ENCODE assay signal across 9 mouse cellular contexts in the genomic region with DNA sequence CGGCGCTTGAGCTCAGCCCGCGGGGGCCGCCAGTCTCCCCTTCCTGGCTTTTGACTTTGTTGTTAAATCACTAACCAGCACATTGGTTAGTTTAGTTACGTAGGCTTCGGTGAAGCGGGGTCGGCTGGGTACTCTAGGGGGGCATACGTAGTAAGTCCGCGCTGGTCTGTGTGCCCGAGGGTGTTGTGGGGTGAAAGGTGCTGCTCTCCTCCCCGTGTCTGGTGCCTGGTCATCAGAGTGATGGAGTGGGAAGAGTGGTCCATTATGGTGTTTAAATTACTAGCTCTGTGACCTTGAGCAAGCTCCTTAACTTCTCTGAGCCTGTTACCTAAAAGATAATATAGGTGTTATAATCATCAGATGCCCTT. TPM values are rescaled to one million over a fixed set of nuclear protein-coding genes. Genes with fewer than 3 reads are reported as not detected.
DNase-seq lines count a peak whose midpoint lies in the region; ATAC-seq lines count a peak whose summit lies in the region.
"Had no signal": no experiment of that assay in that cellular context is flagged by ENCODE, and none has a peak within 500 bp of the region (broad histone marks: within the 10 kb centered on the region; RNA-seq: fewer than 3 reads in every experiment).

No protein-coding gene starts in this region.

- no peak for DNase-seq in kidney, adult 11 months
- no peak for DNase-seq in embryonic facial prominence, embryonic 11.5 days (ENCODE audit: low spot score)
- DNase-seq in adrenal gland, adult 8-10 months, result no peak
- no peak for DNase-seq in layer of hippocampus, adult 9-11 months

- H3K4me2 ChIP-seq in kidney, embryonic 16.5 days (replicated peaks; ENCODE audit: low read depth, low read length), result peak overlapping the region; percentile 90
- H3K4me2 ChIP-seq in embryonic facial prominence, embryonic 11.5 days (ENCODE audit: low read depth, low read length), result peak overlapping the region; percentile 100
- H3K4me2 ChIP-seq in hindbrain, embryonic 16.5 days (ENCODE audit: low read length), result peak overlapping the region; percentile 100
- H3K4me2 ChIP-seq in midbrain, embryonic 15.5 days, result peak overlapping the region; percentile 97

- peak overlapping the region; percentile 67 for H3K4me3 ChIP-seq in kidney, embryonic 16.5 days (ENCODE audit: low read length)
- peak overlapping the region; percentile 68 for H3K4me3 ChIP-seq in embryonic facial prominence, embryonic 11.5 days (ENCODE audit: low read depth, low read length)
- peak overlapping the region; percentile 59 for H3K4me3 ChIP-seq in hindbrain, embryonic 16.5 days (ENCODE audit: low read length)
- peak overlapping the region; percentile 59 for H3K4me3 ChIP-seq in midbrain, embryonic 15.5 days

- WGBS in kidney, embryonic 16.5 days, result under 1% methylated on average over 14 of the region's 14 CpGs
- under 1% methylated on average over 14 of the region's 14 CpGs for WGBS in embryonic facial prominence, embryonic 11.5 days
- 0% methylated on average over 14 of the region's 14 CpGs for WGBS in hindbrain, embryonic 16.5 days
- under 1% methylated on average over 14 of the region's 14 CpGs for whole genome bisulfite sequencing in midbrain, embryonic 15.5 days

- no peaks in the 10 kb centered on the region for H3K9me3 ChIP-seq in kidney, embryonic 16.5 days (ENCODE audit: low read length)
- H3K9me3 ChIP-seq in embryonic facial prominence, embryonic 11.5 days (replicated peaks; ENCODE audit: control insufficient read depth, low read length), result no peaks in the 10 kb centered on the region
- H3K9me3 ChIP-seq in hindbrain, embryonic 16.5 days (ENCODE audit: control insufficient read depth, low read length), result no peaks in the 10 kb centered on the region
- no peaks in the 10 kb centered on the region for H3K9me3 ChIP-seq in midbrain, embryonic 15.5 days

- peak overlapping the region; percentile 76 for H3K9ac ChIP-seq in kidney, embryonic 16.5 days (replicated peaks; ENCODE audit: low read length)
- peak overlapping the region; percentile 71 for H3K9ac ChIP-seq in embryonic facial prominence, embryonic 11.5 days (replicated peaks; ENCODE audit: low read length)
- peak overlapping the region; percentile 84 for H3K9ac ChIP-seq in hindbrain, embryonic 16.5 days (ENCODE audit: low read depth, low read length)
- H3K9ac ChIP-seq in midbrain, embryonic 15.5 days, result peak overlapping the region; percentile 56

- peaks cover 17% of the 10 kb centered on the region for H3K4me1 ChIP-seq in kidney, embryonic 16.5 days (ENCODE audit: insufficient read depth, low read length)
- no peaks in the 10 kb centered on the region for H3K4me1 ChIP-seq in embryonic facial prominence, embryonic 11.5 days (ENCODE audit: control insufficient read depth, insufficient read depth, low read length)
- H3K4me1 ChIP-seq in hindbrain, embryonic 16.5 days (ENCODE audit: control insufficient read depth, insufficient read depth, low read depth, low read length), result peaks cover 6% of the 10 kb centered on the region; the same call in 1 of the 2 replicates
- peaks cover 10% of the 10 kb centered on the region for H3K4me1 ChIP-seq in midbrain, embryonic 15.5 days

- peaks cover 12% of the 10 kb centered on the region; the same call in 1 of the 2 replicates for H3K27me3 ChIP-seq in kidney, embryonic 16.5 days (ENCODE audit: insufficient read depth, low read length)
- H3K27me3 ChIP-seq in embryonic facial prominence, embryonic 11.5 days (ENCODE audit: control insufficient read depth, insufficient read depth, low read length), result peaks cover 16% of the 10 kb centered on the region
- H3K27me3 ChIP-seq in hindbrain, embryonic 16.5 days (replicated peaks; ENCODE audit: control insufficient read depth, insufficient read depth, low read length), result peaks cover 7% of the 10 kb centered on the region
- peaks cover 18% of the 10 kb centered on the region for H3K27me3 ChIP-seq in midbrain, embryonic 15.5 days (replicated peaks)
- H3K27me3 ChIP-seq: Patski had no signal

- H3K27ac ChIP-seq in kidney, embryonic 16.5 days (ENCODE audit: low read length), result 0 out of 2 replicates have a peak overlapping the region, but pooled peaks have one; percentile 25
- H3K27ac ChIP-seq in embryonic facial prominence, embryonic 11.5 days (replicated peaks; ENCODE audit: low read depth, low read length), result no peak overlapping the region
- no peak overlapping the region for H3K27ac ChIP-seq in hindbrain, embryonic 16.5 days (ENCODE audit: low read depth, low read length)
- no peak overlapping the region for H3K27ac ChIP-seq in midbrain, embryonic 15.5 days

- no peaks in the 10 kb centered on the region for H3K36me3 ChIP-seq in kidney, embryonic 16.5 days (ENCODE audit: insufficient read depth, low read length)
- no peaks in the 10 kb centered on the region for H3K36me3 ChIP-seq in embryonic facial prominence, embryonic 11.5 days (replicated peaks; ENCODE audit: control insufficient read depth, insufficient read depth, low read depth, low read length)
- H3K36me3 ChIP-seq in hindbrain, embryonic 16.5 days (ENCODE audit: control insufficient read depth, insufficient read depth, low read length), result no peaks in the 10 kb centered on the region
- no peaks in the 10 kb centered on the region for H3K36me3 ChIP-seq in midbrain, embryonic 15.5 days (replicated peaks)

- ATAC-seq in kidney, embryonic 16.5 days (ENCODE audit: low FRiP score, low TSS enrichment), result peak; percentile 49
- peak; percentile 24; the same call in 1 of the 2 replicates for ATAC-seq in embryonic facial prominence, embryonic 11.5 days (replicated peaks; ENCODE audit: insufficient number of reproducible peaks, low FRiP score, low TSS enrichment, low read depth)
- ATAC-seq in hindbrain, embryonic 16.5 days, result peak; percentile 62
- ATAC-seq in midbrain, embryonic 15.5 days (replicated peaks), result peak; percentile 69
- no peak for ATAC-seq in erythroid progenitor cell, adult 5-6 weeks (replicated peaks; ENCODE audit: low FRiP score, poor library complexity, severe bottlenecking)
- ATAC-seq: Patski had no signal

RNA-seq across cellular contexts. Expression of gene Lypd6b, which starts 0.5 kb away (rescaled TPM):
- polyA plus RNA-seq in kidney, embryonic 16.5 days (2015; fragmentation: Nextera tagmentation; extraction: Ambion mirVana), result 11.7 and 12.3 TPM in 2 replicates
- 4.0 and 4.2 TPM in 2 replicates for polyA plus RNA-seq in embryonic facial prominence, embryonic 11.5 days (2014; fragmentation: Nextera tagmentation; extraction: Ambion mirVana)
- polyA plus RNA-seq in hindbrain, embryonic 16.5 days (2015; fragmentation: Nextera tagmentation; extraction: Ambion mirVana), result 15.6 and 18.8 TPM in 2 replicates
- polyA plus RNA-seq in midbrain, embryonic 15.5 days (2015; fragmentation: Nextera tagmentation; extraction: Ambion mirVana), result 12.6 and 13.7 TPM in 2 replicates
- under 1 TPM in 3 of 4 experiments, not detected in 1; 0.24 to 0.52 (median 0.24) TPM for total RNA-seq in adrenal gland, adult 8-10 months (2022)
- 0.42 and 0.72 TPM in 2 replicates for total RNA-seq in erythroid progenitor cell, adult 5-6 weeks (2015; ENCODE audit: low replicate concordance)
- total RNA-seq in erythroid progenitor cell, adult 5-6 weeks (2017; ENCODE audit: low replicate concordance), result 0.51 TPM in 1 of 2 replicates, not detected in the other
